ENCODE assay signal across 8 mouse cellular contexts in genomic region chr1:166003181-166004022, GRCm38 (mm10). TPM values are rescaled to one million over a fixed set of nuclear protein-coding genes. Genes with fewer than 3 reads are reported as not detected.
DNase-seq lines count a peak whose midpoint lies in the region; ATAC-seq and TF ChIP-seq lines count a peak whose summit lies in the region.

No protein-coding gene starts in this region.

- no peaks in the 10 kb centered on the region for H3K9me3 ChIP-seq in CH12.LX (replicated peaks; ENCODE audit: low read length)
- H3K9me3 ChIP-seq in heart, embryonic 14.5 days (ENCODE audit: control insufficient read depth, low read length): no peaks in the 10 kb centered on the region
- no peaks in the 10 kb centered on the region for H3K9me3 ChIP-seq in liver, embryonic 12.5 days (replicated peaks)
- H3K9me3 ChIP-seq in stomach, embryonic 15.5 days: no peaks in the 10 kb centered on the region

- peak overlapping the region; percentile 52 to 65 (median 60) for H3K4me3 ChIP-seq in CH12.LX (replicated peaks in 1 of 3; ENCODE audit: low read depth in 2 of 3, low read length in 2 of 3, poor library complexity in 1 of 3)
- H3K4me3 ChIP-seq in heart, embryonic 14.5 days (ENCODE audit: control insufficient read depth in 1 of 2, insufficient read depth in 1 of 2, low read depth in 1 of 2, low read length in 2 of 2): peak overlapping the region; percentile 87 to 98
- peak overlapping the region; percentile 96 for H3K4me3 ChIP-seq in liver, embryonic 12.5 days
- H3K4me3 ChIP-seq in stomach, embryonic 15.5 days (replicated peaks): peak overlapping the region; percentile 93

- dilution Hi-C loops in CH12.LX (cut with MboI; ENCODE audit: extremely low pct_ligation_motif_present, extremely low pct_unique_long_range_greater_than_20kb, low sequenced_read_pairs): no loop called here

- in situ Hi-C loops in CH12.LX (cut with MboI; ENCODE audit: low pct_ligation_motif_present, low pct_unique_long_range_greater_than_20kb, low sequenced_read_pairs): loop anchor here (10.0 kb wide), 1 partner anchor 151 kb away; no protein-coding TSS in a partner anchor

- H3K36me3 ChIP-seq in CH12.LX (replicated peaks in 1 of 2; ENCODE audit: control insufficient read depth in 1 of 2, insufficient read depth in 1 of 2, low read length in 1 of 2): no peaks in the 10 kb centered on the region
- H3K36me3 ChIP-seq in heart, embryonic 14.5 days (ENCODE audit: control insufficient read depth, insufficient read depth, low read length): no peaks in the 10 kb centered on the region
- no peaks in the 10 kb centered on the region for H3K36me3 ChIP-seq in liver, embryonic 12.5 days
- H3K36me3 ChIP-seq in stomach, embryonic 15.5 days: no peaks in the 10 kb centered on the region

- no peak for TF ChIP-seq CTCF in CH12.LX (conservative IDR thresholded peaks at IDR 0.05 in 1 of 2, IDR thresholded peaks at IDR 0.05 in 1 of 2; ENCODE audit: low read depth in 2 of 2, low read length in 2 of 2)

- peaks cover under 1% of the 10 kb centered on the region for H3K27me3 ChIP-seq in CH12.LX (replicated peaks)
- H3K27me3 ChIP-seq in heart, embryonic 14.5 days (ENCODE audit: control insufficient read depth, insufficient read depth, low read length): no peaks in the 10 kb centered on the region
- H3K27me3 ChIP-seq in liver, embryonic 12.5 days (replicated peaks): no peaks in the 10 kb centered on the region
- no peaks in the 10 kb centered on the region for H3K27me3 ChIP-seq in stomach, embryonic 15.5 days (replicated peaks)

- peak overlapping the region; percentile 14; the same call in 1 of the 2 replicates for H3K4me2 ChIP-seq in CH12.LX (ENCODE audit: insufficient read depth, low read depth, poor library complexity, severe bottlenecking)
- H3K4me2 ChIP-seq in heart, embryonic 14.5 days (ENCODE audit: low read length): peak overlapping the region; percentile 74
- peak overlapping the region; percentile 99 for H3K4me2 ChIP-seq in liver, embryonic 12.5 days
- H3K4me2 ChIP-seq in stomach, embryonic 15.5 days: peak overlapping the region; percentile 71

- TF ChIP-seq RAD21 in CH12.LX (IDR thresholded peaks at IDR 0.05; ENCODE audit: low read depth, low read length): no peak

- no peak for TF ChIP-seq EP300 in CH12.LX (IDR thresholded peaks at IDR 0.05; ENCODE audit: low read length)

- ATAC-seq in heart, embryonic 14.5 days (ENCODE audit: insufficient number of reproducible peaks, insufficient read depth, low FRiP score, low read depth): peak; percentile 76
- ATAC-seq in liver, embryonic 12.5 days: peak; percentile 75
- peak; percentile 78 for ATAC-seq in stomach, embryonic 15.5 days (ENCODE audit: insufficient read depth, low FRiP score, low read depth)

- peak overlapping the region; percentile 69 for H3K27ac ChIP-seq in CH12.LX (ENCODE audit: insufficient read depth, low read depth)
- peak overlapping the region; percentile 76 to 86 for H3K27ac ChIP-seq in heart, embryonic 14.5 days (replicated peaks in 1 of 2; ENCODE audit: control insufficient read depth in 1 of 2, insufficient read depth in 1 of 2, low read depth in 2 of 2, low read length in 2 of 2)
- H3K27ac ChIP-seq in liver, embryonic 12.5 days: peak overlapping the region; percentile 92
- H3K27ac ChIP-seq in stomach, embryonic 15.5 days: peak overlapping the region; percentile 84

- peaks cover 3 to 30% of the 10 kb centered on the region in 2 experiments; a peak in 2 of 4 replicates for H3K4me1 ChIP-seq in CH12.LX (ENCODE audit: control insufficient read depth in 1 of 2, insufficient read depth in 2 of 2)
- peaks cover 3 to 16% of the 10 kb centered on the region in 2 experiments; a peak in 3 of 4 replicates for H3K4me1 ChIP-seq in heart, embryonic 14.5 days (ENCODE audit: control insufficient read depth in 2 of 2, insufficient read depth in 2 of 2, low read length in 2 of 2)
- H3K4me1 ChIP-seq in liver, embryonic 12.5 days: peaks cover 28% of the 10 kb centered on the region
- peaks cover 7% of the 10 kb centered on the region; the same call in 1 of the 2 replicates for H3K4me1 ChIP-seq in stomach, embryonic 15.5 days

- peak; percentile 79 for TF ChIP-seq POLR2A in CH12.LX (IDR thresholded peaks at IDR 0.05; ENCODE audit: low read depth, low read length)

- under 1% methylated on average over 61 of the region's 61 CpGs for WGBS in heart, embryonic 14.5 days
- under 1% methylated on average over 61 of the region's 61 CpGs for WGBS in liver, embryonic 12.5 days (ENCODE audit: insufficient replicate concordance)
- whole genome bisulfite sequencing in stomach, embryonic 15.5 days: under 1% methylated on average over 61 of the region's 61 CpGs

- DNase-seq in CH12.LX (ENCODE audit: extremely low read depth): peak; percentile 90
- DNase-seq in c-Kit-negative CD71-positive TER-119-positive erythroid progenitor cells, embryonic 14.5 days (ENCODE audit: low read depth, low spot score): peak; percentile 84
- peak; percentile 26 for DNase-seq in fibroblast of lung, adult 2 months (ENCODE audit: low read depth)
- DNase-seq in kidney, postnatal 14 days: peak; percentile 96
- peak; percentile 97 for DNase-seq in naive thymus-derived CD4-positive, alpha-beta T cell, adult 2 months (ENCODE audit: low read depth)

- peaks cover 2% of the 10 kb centered on the region; the same call in 1 of the 2 replicates for H3K79me2 ChIP-seq in CH12.LX (replicated peaks; ENCODE audit: control insufficient read depth, extremely low read depth, insufficient read depth, poor library complexity, severe bottlenecking)

- H3K9ac ChIP-seq in CH12.LX (ENCODE audit: insufficient read depth, low read depth): peak overlapping the region; percentile 35
- peak overlapping the region; percentile 63 for H3K9ac ChIP-seq in heart, embryonic 14.5 days (ENCODE audit: low read length)
- H3K9ac ChIP-seq in liver, embryonic 12.5 days: peak overlapping the region; percentile 77
- no peak overlapping the region for H3K9ac ChIP-seq in stomach, embryonic 15.5 days

TF ChIP-seq in CH12.LX, 34 proteins besides CTCF, POLR2A, EP300 and RAD21 (continues in another document):
- TF ChIP-seq KAT2A (IDR thresholded peaks at IDR 0.05; ENCODE audit: insufficient replicate concordance, low read length): no peak
- no peak for TF ChIP-seq MAFK (IDR thresholded peaks at IDR 0.05; ENCODE audit: insufficient replicate concordance, low read length)
- TF ChIP-seq NRF1 (IDR thresholded peaks at IDR 0.05; ENCODE audit: low read depth, low read length): no peak
- TF ChIP-seq CHD1 (IDR thresholded peaks at IDR 0.05; ENCODE audit: low read depth, low read length): no peak
- TF ChIP-seq ZNF384 (IDR thresholded peaks at IDR 0.05; ENCODE audit: low read depth, low read length): peak; percentile 84
- no peak; the same call in 1 of the 2 replicates for TF ChIP-seq IRF4 (IDR thresholded peaks at IDR 0.05; ENCODE audit: low read depth, low read length)
- TF ChIP-seq TBP (conservative IDR thresholded peaks at IDR 0.05; ENCODE audit: low read depth, low read length): no peak
- TF ChIP-seq USF2 (conservative IDR thresholded peaks at IDR 0.05; ENCODE audit: low read depth, low read length): no peak; the same call in 1 of the 2 replicates
- no peak for TF ChIP-seq USF1 (IDR thresholded peaks at IDR 0.05; ENCODE audit: low read depth, low read length)
- TF ChIP-seq ELF1 (IDR thresholded peaks at IDR 0.05; ENCODE audit: low read depth, low read length): no peak; the same call in 1 of the 2 replicates
- peak; percentile 97 for TF ChIP-seq BHLHE40 (IDR thresholded peaks at IDR 0.05; ENCODE audit: low read depth, low read length)
- TF ChIP-seq NELFE (IDR thresholded peaks at IDR 0.05; ENCODE audit: low read depth, low read length): no peak; the same call in 1 of the 2 replicates
- TF ChIP-seq GABPA (IDR thresholded peaks at IDR 0.05; ENCODE audit: insufficient replicate concordance, low read depth, low read length): no peak
- no peak; the same call in 1 of the 2 replicates for TF ChIP-seq RCOR1 (conservative IDR thresholded peaks at IDR 0.05; ENCODE audit: low read depth, low read length)
- TF ChIP-seq HCFC1 (IDR thresholded peaks at IDR 0.05; ENCODE audit: low read depth, low read length): peak; percentile 68
- TF ChIP-seq PAX5 (IDR thresholded peaks at IDR 0.05; ENCODE audit: low read length): no peak
- TF ChIP-seq MAX (IDR thresholded peaks at IDR 0.05; ENCODE audit: low read length): peak; percentile 94
- TF ChIP-seq MEF2A (IDR thresholded peaks at IDR 0.05; ENCODE audit: borderline replicate concordance, low read depth, low read length): no peak
- TF ChIP-seq JUN (IDR thresholded peaks at IDR 0.05; ENCODE audit: insufficient read depth, low read depth, low read length): no peak
- peak; percentile 91 for TF ChIP-seq MXI1 (IDR thresholded peaks at IDR 0.05; ENCODE audit: low read depth, low read length)
- peak; percentile 6; the same call in 1 of the 2 replicates for TF ChIP-seq MAZ (IDR thresholded peaks at IDR 0.05; ENCODE audit: low read depth, low read length)
- TF ChIP-seq TCF12 (IDR thresholded peaks at IDR 0.05; ENCODE audit: low read depth, low read length): 0 out of 2 replicates have a peak, but pooled peaks have one; percentile 34
- TF ChIP-seq SIN3A (IDR thresholded peaks at IDR 0.05; ENCODE audit: low read length): no peak; the same call in 1 of the 2 replicates
- TF ChIP-seq SMC3 (IDR thresholded peaks at IDR 0.05; ENCODE audit: low read depth, low read length): no peak
- no peak for TF ChIP-seq ZC3H11A (IDR thresholded peaks at IDR 0.05; ENCODE audit: low read depth, low read length)
- peak; percentile 50; the same call in 1 of the 2 replicates for TF ChIP-seq POLR2AphosphoS2 (IDR thresholded peaks at IDR 0.05; ENCODE audit: low read depth, low read length)
- no peak for TF ChIP-seq JUND (conservative IDR thresholded peaks at IDR 0.05; ENCODE audit: low read depth, low read length)
- TF ChIP-seq MYC (IDR thresholded peaks at IDR 0.05; ENCODE audit: low read depth, low read length): no peak
- TF ChIP-seq CHD2 (IDR thresholded peaks at IDR 0.05; ENCODE audit: low read length): no peak
- peak; percentile 58; the same call in 1 of the 2 replicates for TF ChIP-seq ETS1 (conservative IDR thresholded peaks at IDR 0.05; ENCODE audit: low read depth, low read length)
- TF ChIP-seq ZKSCAN1 (IDR thresholded peaks at IDR 0.05; ENCODE audit: borderline replicate concordance, low read depth, low read length): no peak
- TF ChIP-seq E2F4 (IDR thresholded peaks at IDR 0.05; ENCODE audit: insufficient replicate concordance, low read depth, low read length): no peak

RNA-seq across cellular contexts. Expression of gene Pou2f1, which starts 0.9 kb away (rescaled TPM):
- total RNA-seq in CH12.LX (2012; rRNA removed): 6.4 and 8.0 TPM in 2 replicates
- 6.6 and 7.4 TPM in 2 replicates for total RNA-seq in CH12.LX (2014; rRNA removed)
- 11.7 and 18.3 TPM in 2 replicates for polyA plus RNA-seq in CH12.LX (2012; ENCODE audit: insufficient read length, low read depth)
- polyA plus RNA-seq in heart, embryonic 14.5 days (2014; fragmentation: Nextera tagmentation; extraction: Ambion mirVana): 10.6 and 12.1 TPM in 2 replicates
- polyA plus RNA-seq in liver, embryonic 12.5 days (2016; fragmentation: Nextera tagmentation; extraction: Ambion mirVana): 4.9 and 5.8 TPM in 2 replicates
- 9.9 and 12.0 TPM in 2 replicates for polyA plus RNA-seq in stomach, embryonic 15.5 days (2015; fragmentation: Nextera tagmentation; extraction: Ambion mirVana)

Comparison
In these comparisons a context has a peak if more than half of its experiments do, and no peak if none do; other contexts are left out.
1. Peak in every context shown above with its lines: DNase-seq, ATAC-seq, H3K4me3 ChIP-seq and H3K27ac ChIP-seq.
2. DNase-seq: peak in every context shown above with its lines; median percentile 97 in naive thymus-derived CD4-positive, alpha-beta T cell, adult 2 months; 96 in kidney, postnatal 14 days; 90 in CH12.LX; 84 in c-Kit-negative CD71-positive TER-119-positive erythroid progenitor cells, embryonic 14.5 days; 26 in fibroblast of lung, adult 2 months.
3. H3K4me2 ChIP-seq: peak in every context shown above with its lines; median percentile 99 in liver, embryonic 12.5 days; 74 in heart, embryonic 14.5 days; 71 in stomach, embryonic 15.5 days; 14 in CH12.LX.